Mouse (Mus musculus) left cerebral cortex, postnatal 25 days (tissue): ENCODE data around the gene Ppm1a. TPM values are rescaled to one million over a fixed set of nuclear protein-coding genes. Genes with fewer than 3 reads are reported as not detected.
"Not testable (repeated sequence)": the region's sequence is repeated elsewhere in the genome, so short reads cannot be mapped to it uniquely, and the experiment has no call there.

ENCODE experiments used
- DNase-seq, 2 experiments: peaks; one replicate each; pipeline ENCODE4 v3.0.0; 2022; ENCODE audit warnings: low spot score in 2 of 2, mixed read lengths in 1 of 2
- intact Hi-C: fragments of 180-260 bp; cut with DNase I; formaldehyde crosslinking; loops from one replicate; pipeline ENCODE4 v1.15.1; 2025
- total RNA-seq, 2 experiments: library from RNA; stranded (reverse); gene quantifications; 2 replicates each; pipeline ENCODE4 v1.2.3; 2021

Ppm1a gene
- total RNA-seq, 2 experiments from 2014 or later = 318 to 320 TPM

DNA sequence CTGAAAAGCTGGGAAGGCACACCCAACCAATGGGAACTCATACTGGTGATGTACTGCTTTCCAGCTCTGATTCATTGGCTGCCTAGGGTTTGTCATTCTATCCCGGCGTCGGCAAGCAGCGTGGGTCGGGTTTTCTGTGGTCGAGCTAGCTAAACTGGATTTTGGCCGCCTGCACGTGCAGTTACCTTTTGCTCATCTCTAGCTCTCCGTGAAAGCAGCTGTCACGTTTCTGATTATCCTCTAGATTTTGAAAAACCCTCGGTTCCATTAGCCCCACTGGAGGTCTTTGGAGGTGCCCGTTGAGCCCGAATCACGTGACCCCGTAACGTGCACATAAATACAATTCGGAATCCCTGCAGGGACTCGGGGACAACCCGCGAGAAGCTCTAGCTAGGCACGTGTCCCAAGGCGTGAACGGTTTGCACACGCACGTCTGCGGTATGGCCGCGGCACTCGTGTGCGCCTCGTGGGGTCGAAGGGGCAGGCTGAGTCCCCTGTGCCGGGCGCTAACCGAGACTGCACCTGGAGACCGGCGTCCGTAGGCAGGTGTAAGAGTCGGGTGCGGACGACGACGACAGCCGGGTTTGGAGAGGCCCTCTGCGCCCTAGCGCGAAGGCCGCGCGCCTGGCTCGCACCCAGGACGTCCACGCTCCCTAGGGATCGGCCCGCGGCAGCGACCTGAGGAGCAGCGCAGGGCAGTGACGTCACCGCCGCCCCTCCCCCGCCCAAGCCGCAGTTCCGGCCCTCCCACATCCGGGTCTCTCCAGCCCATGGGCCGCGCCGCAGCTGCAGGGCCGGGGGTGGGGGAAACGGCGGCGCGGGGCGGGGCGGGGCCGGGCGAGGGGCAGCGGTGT is 3.3 kb downstream of the Ppm1a start:
- DNase-seq = peak; percentile 93 to 96
- intact Hi-C loops = loop anchor here (2.0 kb wide), 2 partner anchors 72 to 224 kb away; partner anchors contain the start of gene Pcnx4

DNA sequence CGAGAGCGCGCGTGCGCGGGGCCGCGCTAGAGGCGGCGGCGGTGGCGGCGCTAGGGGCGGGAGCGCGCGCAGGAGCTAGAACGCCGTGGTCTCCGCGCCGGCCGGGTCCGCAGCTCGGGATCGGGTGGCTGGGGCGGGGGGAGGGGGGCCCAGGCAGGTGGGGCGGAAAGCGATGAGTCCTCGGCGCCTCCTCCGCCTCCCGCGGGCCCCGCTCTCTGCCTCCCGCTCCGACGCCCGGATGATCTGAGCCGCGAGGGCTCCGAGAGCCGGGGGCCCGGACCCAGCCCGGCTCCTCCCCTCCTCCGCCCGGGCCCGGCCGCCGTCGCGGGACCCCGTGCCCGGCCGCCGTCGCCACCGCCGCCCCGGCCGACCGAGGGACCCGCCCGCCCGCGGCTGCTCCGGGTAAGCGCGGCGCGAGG is 4.0 kb downstream of the Ppm1a start:
- DNase-seq = no peak
- intact Hi-C loops = loop anchor here (2.0 kb wide), 2 partner anchors 72 to 224 kb away; partner anchors contain the start of gene Pcnx4

DNA sequence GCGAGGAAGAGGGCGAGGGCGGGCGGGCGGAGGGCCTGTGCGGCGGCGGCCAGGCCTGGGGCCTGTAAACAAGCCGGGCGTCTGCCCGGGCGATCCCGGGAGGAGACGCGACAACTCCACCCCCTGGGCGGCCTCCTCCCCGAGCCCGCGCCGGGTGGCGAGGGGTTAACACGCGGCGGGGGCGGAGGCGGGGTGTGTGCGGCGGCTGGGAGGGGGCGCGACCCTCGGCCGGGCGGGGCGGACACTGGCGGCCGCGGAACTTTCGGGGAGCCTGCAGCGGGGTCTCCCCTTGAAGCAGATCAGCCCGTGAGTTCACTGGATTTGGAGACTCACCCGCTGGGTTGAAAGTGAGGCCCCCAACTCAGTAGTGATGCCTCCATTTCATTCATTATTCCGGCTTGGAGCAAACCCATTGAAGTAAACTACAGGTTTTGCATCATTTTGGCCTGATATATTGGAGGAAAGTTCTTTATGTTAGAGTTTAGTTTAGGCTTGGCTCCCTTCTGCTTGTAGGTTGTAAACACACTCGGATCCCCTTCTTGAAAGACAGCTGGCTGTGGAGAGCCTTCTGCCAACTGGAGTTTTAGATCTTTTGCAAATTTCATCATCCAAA is 4.5 kb downstream of the Ppm1a start:
- DNase-seq = peak; percentile 21 to 55
- intact Hi-C loops = loop anchor here (2.0 kb wide), 2 partner anchors 71 to 225 kb away; partner anchors contain the start of gene Pcnx4

DNA sequence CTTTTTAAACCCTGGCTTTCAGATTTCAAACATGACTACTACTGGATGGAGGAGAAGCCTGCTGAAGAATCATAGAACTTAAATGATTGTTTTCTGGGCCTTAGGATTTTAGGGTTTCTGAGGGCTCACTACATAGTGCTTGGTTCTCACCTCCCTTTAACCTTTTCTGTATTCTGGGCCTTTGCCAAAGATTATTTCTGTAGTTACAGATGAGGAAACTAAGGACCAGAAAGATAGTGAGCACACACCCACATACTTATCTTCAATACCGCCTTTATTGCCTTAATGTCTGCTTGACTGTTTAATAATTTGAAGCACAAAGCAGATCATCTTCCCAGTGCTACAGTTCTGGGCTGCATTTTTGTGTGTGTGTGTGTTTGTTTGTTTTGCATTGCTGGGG is 5.2 kb downstream of the Ppm1a start:
- no peak for DNase-seq
- intact Hi-C loops = no loop called here

DNA sequence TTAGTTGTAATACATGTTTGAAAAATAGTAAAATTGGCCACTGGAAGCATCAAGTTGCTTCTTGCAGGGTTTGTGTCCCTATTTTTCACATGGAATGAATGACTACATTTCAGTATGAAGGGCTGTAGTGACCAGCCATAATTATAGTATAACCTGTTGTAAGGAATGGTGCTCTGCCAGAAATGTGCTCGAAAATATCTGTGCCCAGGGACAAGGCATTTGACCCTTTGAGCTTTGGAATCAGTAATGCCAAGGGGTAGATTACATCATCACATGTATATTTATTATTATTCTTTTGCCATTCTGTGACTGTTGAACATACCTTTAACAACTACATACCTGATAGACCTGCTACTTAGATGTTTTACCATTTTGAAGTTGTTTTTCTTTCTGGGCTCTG is 5.9 kb downstream of the Ppm1a start:
- intact Hi-C loops = no loop called here
- DNase-seq = no peak

DNA sequence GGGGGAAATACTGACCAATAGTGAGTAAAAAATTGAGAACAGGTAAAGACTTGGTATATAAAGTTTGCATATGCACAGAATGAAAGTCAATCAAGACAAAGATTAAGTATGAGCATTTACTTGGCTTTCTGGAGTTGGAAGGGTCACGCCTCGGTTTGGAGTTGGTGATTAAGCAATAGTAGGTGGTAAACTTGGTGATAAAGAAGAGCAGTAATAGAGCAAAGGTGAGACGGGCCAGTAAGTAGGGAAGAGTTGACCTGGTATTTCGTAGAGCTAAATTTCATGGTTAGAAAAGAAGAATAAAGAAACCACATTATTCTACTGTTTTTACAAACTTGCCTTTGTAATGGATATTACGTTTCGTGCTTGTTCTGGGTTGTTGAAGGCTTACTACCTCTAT is 10.6 kb downstream of the Ppm1a start:
- intact Hi-C loops = no loop called here
- no peak for DNase-seq

DNA sequence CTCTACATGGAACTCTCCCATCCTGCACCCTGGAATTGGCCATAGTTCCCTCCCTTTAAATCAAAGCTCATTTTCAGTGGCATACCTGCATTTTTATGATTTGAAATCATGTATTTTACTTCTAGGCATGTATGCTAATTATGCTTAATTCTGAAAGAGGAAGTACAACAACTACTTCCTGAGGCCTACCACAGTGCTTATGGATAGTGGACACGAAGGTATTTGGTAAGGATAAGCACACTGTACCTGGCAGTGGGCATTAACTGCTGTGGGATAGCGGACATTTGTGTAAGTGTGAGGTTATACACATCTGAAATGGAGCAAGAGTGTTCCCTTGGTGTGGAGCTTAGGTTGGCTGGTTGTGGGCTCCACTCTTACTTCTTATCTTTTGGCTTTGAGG is 11.0 kb downstream of the Ppm1a start:
- no peak for DNase-seq
- intact Hi-C loops = no loop called here

DNA sequence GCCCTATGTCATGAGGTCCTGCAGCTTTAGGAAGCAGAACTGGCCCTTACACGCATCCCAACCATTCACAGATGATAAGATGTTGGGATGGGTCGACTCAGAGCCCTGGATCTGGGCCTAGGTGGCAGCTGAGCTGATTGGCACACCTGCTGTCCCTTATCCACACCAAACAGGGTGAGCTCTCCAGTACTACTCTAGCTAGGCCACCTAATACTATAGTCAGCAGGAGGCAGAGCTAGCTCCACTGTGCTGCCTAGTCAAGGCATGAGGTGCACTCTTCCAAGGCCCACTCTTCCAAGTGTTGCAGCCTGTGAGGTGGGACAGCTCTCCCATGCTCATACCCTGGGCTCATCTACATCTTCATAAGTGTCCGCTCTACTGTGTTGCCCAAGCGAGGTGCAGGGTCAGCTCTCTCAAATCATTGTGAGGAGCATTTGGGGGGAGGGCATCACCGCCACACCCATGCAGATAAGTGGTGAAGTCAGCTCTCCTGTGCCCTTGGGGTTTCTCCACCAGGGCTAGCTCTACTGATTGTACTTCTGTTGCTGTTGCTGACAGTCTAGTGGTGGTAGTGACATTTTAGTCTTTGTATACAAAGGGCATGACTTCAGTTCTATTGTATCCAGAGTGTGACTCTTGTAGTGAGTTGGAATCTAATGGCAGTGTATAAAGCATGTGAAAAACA is 12.4 kb downstream of the Ppm1a start:
- no peak for DNase-seq
- intact Hi-C loops = no loop called here

DNA sequence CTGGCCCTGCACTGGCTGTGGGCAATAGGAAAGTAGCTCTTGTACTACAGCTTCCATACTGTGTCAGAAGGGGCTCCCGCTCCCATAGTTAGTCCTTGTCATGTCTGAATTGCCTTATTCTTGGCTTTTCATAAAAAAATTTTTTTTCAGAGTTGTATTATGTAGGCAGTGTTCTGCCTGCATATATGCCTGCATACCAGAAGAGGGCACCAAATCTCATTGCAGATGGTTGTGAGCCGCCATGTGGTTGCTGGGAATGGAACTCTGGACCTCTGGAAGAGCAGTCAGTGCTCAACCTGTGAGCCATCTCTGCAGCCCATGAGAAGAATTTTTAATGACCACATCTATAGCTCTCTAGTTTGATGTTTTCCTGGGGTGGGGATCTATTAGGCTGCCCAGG is 13.9 kb downstream of the Ppm1a start:
- DNase-seq = no peak
- intact Hi-C loops = no loop called here

DNA sequence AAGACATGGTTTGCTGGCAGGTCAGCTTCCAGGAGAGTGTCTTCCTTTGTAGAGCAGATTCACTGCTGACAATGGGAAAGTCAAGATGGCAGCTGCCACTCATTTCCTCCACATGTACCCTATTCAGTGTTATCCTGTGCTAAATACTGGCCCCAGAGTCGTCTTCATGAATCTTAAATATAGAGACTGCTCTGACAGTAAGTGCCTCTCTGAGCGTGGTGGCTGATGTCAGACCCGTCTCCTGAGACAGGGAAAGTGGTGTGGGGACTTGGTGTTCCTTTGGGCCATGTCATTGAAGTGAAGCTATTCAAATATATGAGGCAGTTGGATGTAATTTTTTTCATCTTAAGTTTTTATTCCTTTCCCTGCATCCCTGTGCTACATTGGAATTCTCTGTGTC is 14.5 kb downstream of the Ppm1a start:
- intact Hi-C loops = no loop called here
- no peak for DNase-seq

DNA sequence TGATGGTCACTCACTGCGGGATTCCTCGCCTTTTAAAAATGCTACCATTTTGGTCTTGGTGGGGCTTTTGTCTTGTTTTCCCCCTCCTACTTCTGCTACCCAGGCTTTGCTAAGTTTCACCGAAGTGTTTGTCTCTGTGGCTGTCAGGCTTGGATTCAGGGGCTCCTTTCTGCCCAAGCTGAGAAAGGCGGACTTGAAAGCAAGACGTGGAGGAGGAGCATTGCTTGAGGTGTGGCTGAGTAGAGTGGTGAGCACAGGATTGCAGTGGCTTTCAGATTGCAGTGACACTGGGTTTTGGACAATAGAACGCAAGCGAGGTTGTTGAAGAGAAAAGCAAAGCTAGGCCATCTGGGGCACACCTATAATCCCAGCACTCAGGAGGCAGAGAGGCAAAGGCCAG is 16.7 kb downstream of the Ppm1a start:
- intact Hi-C loops = no loop called here
- no peak for DNase-seq

DNA sequence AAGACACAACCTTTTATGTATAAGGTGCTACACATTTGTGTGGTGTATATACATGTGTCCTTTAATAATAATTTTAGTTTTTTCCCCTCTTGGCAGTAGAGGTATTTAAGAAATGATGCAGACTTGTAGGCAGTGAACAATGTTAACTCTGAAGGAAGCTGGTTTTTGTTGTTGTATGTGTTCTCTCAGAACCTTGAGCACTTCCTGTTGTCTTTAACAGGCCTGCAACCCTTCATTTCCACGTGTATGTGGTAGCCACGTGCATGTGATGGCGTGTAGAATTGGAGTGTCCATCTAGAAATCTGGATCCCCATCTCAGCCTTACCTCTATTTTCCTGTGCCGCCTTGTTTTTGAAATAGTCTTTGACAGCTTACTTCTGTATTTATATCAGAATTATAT is 20.0 kb downstream of the Ppm1a start:
- intact Hi-C loops = no loop called here
- no peak for DNase-seq

DNA sequence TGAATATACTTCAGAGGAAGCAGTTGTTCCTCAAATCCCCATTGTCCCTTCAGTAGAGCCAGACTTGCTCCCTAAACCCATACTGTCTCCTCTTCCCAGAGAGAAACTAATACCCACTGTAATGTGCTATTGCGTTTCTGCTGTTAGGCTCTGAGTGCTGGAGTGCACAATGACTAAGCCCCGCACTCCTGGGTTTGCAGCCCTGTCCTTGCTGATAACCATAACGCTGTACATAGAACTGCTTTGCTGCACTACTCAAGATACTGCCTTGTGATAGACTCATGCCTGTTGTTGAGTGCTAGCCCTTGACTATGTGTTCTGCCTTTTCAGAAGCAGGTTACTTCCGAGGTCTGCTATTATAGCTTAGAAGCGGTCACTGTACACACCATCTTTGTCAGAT is 22.9 kb downstream of the Ppm1a start:
- intact Hi-C loops = no loop called here
- no peak for DNase-seq

DNA sequence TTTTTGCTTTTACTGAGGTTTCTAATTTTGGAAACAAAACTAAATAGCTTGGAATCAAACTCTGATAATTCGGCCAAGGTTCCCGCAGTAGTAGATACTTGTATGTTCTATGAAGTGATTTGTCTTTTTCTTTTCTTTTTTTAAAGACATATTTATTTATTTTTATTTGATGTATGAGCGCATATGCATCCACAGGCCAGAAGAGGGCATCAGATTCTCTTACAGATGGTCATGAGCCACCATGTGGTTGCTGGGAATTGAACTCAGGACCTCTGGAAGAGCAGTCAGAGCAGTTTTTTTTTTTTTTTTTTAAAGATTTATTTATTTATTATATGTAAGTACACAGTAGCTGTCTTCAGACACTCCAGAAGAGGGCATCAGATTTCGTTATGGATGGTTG is 25.5 kb downstream of the Ppm1a start:
- DNase-seq, intact Hi-C loops: not testable (repeated sequence)

DNA sequence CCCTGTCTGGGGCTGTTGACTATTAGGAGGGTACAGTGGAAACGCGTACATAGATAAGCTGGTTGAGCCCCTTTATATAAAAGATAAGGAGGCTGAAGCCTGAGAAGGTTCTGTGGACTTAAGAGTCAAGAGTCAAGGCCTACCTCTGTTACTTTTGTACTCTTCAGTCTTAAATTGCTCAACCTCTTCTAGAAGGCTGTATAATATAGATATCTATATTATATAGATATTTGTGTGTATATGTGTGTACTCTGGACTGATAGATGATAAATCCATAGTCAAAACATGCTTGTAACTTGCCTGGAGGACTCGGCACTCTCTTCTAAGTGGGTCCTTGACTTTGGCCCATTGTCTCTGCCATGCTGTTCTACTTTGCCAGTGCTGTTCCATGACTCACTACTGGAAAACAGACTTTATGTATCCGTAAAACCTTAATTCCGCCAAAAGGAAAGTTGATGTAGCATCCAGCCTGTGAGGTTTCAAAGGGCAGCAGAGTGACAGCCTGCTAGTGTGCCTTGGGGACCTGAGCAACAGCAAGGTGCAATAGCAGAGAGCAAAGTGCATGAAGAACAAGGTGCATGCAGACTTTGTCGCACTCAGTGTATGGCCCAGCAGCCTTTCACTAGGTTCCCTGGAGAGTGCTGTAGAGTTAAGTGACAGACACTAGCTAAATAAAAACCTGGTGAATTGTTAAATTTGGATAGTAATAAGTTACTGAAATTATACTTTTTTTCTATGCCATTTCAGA is 28.1 kb downstream of the Ppm1a start:
- intact Hi-C loops = no loop called here
- no peak for DNase-seq

DNA sequence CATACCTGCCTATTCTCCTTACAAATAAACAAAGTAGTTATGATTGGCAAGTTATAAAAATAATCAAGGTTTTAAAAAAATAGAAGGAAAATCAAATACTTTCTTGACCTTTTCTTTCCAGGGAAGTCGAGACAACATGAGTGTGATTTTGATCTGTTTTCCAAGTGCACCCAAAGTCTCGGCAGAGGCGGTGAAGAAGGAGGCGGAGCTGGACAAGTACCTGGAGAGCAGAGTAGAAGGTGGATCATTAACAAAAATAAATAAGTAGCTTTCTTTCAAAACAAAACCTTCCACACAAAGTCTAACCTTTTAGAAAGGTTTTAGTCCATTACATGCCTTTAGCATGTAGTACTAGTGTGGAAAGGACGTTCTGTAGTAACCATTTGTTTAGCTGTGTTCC is 29.3 kb downstream of the Ppm1a start:
- DNase-seq = no peak
- intact Hi-C loops = no loop called here

DNA sequence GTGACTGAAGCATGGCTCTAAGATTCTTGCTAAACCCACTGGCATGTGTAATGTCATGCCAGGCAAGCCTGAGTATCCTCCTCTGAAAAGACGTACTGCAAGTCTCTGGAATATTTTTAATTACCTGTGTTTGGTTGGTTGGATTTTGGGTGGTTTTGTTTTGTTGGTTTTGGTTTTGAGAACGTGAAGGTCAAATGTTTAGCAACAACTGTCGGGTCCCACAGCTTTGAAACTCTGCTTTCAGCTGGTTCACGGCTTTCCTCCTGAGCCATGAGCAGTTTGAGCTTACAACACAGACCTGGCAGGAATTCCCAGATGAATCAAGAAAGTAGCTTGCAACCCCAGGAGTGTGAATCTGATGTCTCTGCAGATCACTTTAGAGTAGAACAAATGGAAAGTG is 29.7 kb downstream of the Ppm1a start:
- intact Hi-C loops = no loop called here
- DNase-seq = no peak

DNA sequence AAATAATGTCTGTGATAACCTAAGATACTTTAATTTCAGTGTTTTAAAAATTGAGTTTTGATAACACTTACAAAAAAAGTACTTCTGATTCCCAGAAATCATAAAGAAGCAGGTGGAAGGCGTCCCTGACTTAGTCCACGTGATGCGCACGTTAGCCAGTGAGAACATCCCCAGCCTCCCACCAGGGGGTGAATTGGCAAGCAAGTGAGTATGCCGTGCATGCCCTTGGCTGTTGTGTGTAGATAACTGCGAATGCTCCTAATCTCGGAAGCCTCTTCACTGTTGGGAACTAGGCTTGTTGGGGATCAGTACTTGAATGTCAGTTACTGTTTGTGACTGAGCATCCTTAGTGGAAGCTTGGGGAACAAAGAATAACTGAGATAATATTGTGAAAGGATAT is 33.3 kb downstream of the Ppm1a start:
- no peak for DNase-seq
- intact Hi-C loops = no loop called here

DNA sequence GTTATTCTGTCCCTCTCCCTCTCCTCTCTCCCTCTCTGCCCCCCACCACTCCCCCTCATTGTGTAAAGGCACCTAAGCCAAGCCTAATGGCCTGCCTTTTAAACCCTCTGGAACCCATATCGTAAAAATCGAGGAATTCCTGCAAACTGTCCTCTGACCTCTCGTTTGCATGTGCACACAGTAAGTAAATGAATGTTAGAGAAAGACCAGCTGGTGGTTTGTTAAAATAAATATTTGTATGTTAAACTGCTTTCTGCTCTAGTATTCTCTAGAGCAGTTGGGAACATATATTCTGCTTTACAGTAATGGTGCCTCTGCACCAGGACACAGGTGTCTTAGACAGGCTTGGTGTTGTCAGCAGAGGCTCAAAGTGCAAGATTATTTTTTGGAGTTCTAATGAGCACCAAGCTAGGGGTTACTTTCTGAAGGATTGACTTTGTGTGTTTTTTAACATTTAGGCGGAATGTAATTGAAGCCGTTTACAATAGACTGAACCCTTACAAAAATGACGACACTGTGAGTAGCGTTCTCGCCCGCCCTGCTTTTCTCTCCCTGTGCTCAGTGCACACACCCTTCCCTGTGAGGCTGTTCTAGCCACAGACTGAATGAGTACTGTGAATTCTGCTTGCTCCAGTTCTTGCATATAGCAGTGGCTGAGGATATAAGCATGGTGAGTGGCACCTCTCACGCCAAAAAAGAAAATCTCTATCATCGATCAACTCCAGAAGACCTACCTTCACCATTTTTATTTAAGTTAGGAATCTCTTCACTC is 35.3 kb downstream of the Ppm1a start:
- DNase-seq = no peak
- intact Hi-C loops = no loop called here
